Mouse (Mus musculus): ENCODE data around the gene Phlpp1.

Phlpp1 gene

DNA sequence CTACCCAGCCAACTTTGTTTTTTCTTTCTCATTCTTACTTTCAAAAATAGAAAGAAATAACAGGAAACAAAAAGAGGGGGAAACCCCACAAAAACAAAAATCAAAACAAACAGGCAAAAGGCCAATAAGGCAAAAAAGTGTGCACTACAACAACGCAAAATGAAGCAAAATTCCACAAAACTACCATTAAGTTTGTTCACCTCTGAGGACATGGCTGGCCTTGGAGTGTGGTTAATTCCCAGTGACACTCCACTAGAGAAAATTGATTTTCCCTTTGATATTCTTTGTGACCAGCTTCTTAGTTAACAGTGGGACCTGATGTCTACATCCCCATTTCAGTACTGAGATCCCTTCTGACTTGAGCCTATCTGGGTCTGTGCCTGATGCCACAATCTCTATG lies 202.1 kb downstream of the Phlpp1 start:
- in situ Hi-C loops (cut with MboI; ENCODE audit: low sequenced_read_pairs) = no loop called here

DNA sequence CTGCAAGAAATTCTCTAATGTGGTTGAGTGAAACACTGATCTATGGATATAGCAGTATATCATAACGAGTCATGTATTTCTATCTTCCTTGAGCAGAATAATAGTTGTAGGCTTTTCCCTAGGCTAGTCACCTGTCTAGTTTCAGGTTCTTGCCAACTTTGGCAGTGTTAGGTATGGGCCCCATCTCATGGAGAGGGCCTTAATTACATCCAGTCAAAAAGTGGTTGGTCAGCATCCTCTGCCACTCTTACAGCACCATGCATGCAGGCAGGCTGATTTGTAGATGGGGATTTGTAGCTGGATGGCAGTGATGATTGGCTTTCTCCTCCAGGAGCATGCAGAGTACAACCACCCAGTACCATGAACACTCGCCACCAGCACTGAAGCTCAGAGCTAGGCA lies 202.7 kb downstream of the Phlpp1 start:
- in situ Hi-C loops (cut with MboI; ENCODE audit: low sequenced_read_pairs) = no loop called here

GRCm38 (mm10) chr1:106374971-106375370 lies 203.4 kb downstream of the Phlpp1 start:
- in situ Hi-C loops (cut with MboI; ENCODE audit: low sequenced_read_pairs) = no loop called here

DNA sequence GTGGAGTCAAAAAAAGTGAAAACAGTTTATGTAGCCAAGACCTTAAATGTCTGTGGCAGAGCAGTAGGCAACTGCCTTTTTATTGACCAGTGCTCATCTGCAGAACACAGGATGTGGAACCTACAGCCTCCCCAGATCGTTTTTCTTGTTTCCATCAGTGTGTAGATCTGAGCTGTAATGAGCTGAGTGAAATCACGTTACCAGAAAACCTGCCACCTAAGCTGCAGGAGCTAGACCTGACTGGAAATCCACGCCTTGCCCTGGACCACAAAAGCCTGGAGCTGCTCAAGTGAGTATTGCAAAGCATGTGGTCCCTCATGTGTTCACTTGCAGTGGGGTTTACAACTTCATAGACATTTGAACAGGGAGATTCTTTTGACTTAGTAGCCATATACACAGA lies 204.5 kb downstream of the Phlpp1 start:
- in situ Hi-C loops (cut with MboI; ENCODE audit: low sequenced_read_pairs) = no loop called here

GRCm38 (mm10) chr1:106380465-106380864 lies 208.9 kb downstream of the Phlpp1 start:
- in situ Hi-C loops (cut with MboI; ENCODE audit: low sequenced_read_pairs) = loop anchor here (10.0 kb wide), 1 partner anchor 216 kb away; no protein-coding TSS in a partner anchor

GRCm38 (mm10) chr1:106386542-106386941 lies 215.0 kb downstream of the Phlpp1 start:
- in situ Hi-C loops (cut with MboI; ENCODE audit: low sequenced_read_pairs) = loop anchor here (10.0 kb wide), 1 partner anchor 222 kb away; no protein-coding TSS in a partner anchor

GRCm38 (mm10) chr1:106387264-106387663 lies 215.7 kb downstream of the Phlpp1 start:
- in situ Hi-C loops (cut with MboI; ENCODE audit: low sequenced_read_pairs) = loop anchor here (10.0 kb wide), 1 partner anchor 222 kb away; no protein-coding TSS in a partner anchor

- in situ Hi-C loops (cut with MboI; ENCODE audit: low sequenced_read_pairs) = loop anchor here (10.0 kb wide), 2 partner anchors 225 to 495 kb away; no protein-coding TSS in a partner anchor
These were observed 218.1 kb downstream of the Phlpp1 start for GRCm38 (mm10) chr1:106389673-106390072.

- in situ Hi-C loops (cut with MboI; ENCODE audit: low sequenced_read_pairs) = loop anchor here (10.0 kb wide), 1 partner anchor 498 kb away; no protein-coding TSS in a partner anchor
These were observed 221.5 kb downstream of the Phlpp1 start for GRCm38 (mm10) chr1:106393072-106393471.

GRCm38 (mm10) chr1:106394678-106395077 lies 223.1 kb downstream of the Phlpp1 start:
- in situ Hi-C loops (cut with MboI; ENCODE audit: low sequenced_read_pairs) = loop anchor here (5.0 to 10.0 kb wide), 2 partner anchors 322 to 500 kb away; no protein-coding TSS in a partner anchor

DNA sequence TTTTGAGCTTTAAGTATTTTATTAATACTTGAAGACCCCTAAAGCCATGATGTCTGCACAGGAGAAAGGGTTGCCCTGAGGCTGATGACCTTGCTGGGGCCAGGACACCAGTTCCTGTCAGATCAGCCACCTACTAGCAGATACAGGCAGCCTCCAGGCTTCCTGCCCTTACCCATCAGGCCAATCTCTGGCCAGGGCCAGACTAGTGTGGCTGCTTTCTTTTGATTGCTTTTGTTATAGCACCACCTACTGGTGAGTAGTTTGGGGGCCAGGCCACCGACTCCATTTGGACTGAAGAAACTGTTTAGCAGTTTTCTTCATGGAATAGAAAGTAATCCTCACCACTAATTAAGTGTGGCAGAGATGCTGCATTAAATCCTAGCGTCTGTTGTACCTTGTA lies 223.9 kb downstream of the Phlpp1 start:
- in situ Hi-C loops (cut with MboI; ENCODE audit: low sequenced_read_pairs) = loop anchor here (5.0 to 10.0 kb wide), 2 partner anchors 323 to 501 kb away; no protein-coding TSS in a partner anchor

GRCm38 (mm10) chr1:106400900-106401634 lies 229.5 kb downstream of the Phlpp1 start:
- in situ Hi-C loops (cut with MboI; ENCODE audit: low sequenced_read_pairs) = no loop called here

DNA sequence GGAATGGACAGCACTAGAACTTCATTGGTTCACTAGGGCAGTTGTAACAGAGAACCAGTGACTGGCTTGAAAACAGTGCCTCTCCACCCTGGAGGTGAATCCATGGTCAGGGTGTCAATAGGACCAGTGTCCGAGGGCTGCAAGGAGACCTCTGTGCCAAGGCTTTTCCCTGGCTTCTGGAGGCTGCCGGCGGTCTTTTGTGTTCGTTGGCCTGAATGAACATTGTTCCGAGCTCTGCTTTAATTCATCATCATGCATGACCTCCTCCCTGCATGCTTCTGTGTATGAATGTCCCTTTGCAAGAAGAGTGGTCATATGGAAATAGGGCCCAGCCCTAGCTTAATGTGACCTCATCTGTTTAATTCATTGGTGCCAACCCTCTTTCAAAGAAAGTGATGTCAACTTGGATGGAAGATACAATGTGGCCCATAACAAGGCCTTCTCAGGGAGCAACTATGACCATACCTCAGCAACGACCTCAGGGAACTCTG lies 231.5 kb downstream of the Phlpp1 start:
- in situ Hi-C loops (cut with MboI; ENCODE audit: low sequenced_read_pairs) = no loop called here

DNA sequence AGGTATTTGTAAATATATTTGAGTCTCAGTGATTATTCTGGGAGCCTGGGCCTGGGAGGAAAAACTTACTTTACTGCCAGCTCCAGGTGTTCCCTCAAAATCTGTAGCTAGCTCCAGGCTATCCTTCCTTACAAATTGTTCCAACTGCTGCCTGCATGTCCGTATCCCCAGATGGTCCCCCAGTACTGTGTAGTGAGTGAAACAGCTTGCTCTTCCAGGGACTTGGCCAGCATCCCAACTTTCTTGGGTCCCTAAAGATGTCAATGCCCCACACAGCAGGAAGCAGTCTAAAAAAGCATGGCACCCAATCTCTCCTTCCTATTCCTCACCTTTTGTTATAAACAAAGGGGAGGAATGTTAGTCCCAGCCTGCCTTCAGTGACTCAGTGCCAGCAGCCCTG lies 235.3 kb downstream of the Phlpp1 start:
- in situ Hi-C loops (cut with MboI; ENCODE audit: low sequenced_read_pairs) = no loop called here

GRCm38 (mm10) chr1:106407963-106408440 lies 236.4 kb downstream of the Phlpp1 start:
- in situ Hi-C loops (cut with MboI; ENCODE audit: low sequenced_read_pairs) = no loop called here

DNA sequence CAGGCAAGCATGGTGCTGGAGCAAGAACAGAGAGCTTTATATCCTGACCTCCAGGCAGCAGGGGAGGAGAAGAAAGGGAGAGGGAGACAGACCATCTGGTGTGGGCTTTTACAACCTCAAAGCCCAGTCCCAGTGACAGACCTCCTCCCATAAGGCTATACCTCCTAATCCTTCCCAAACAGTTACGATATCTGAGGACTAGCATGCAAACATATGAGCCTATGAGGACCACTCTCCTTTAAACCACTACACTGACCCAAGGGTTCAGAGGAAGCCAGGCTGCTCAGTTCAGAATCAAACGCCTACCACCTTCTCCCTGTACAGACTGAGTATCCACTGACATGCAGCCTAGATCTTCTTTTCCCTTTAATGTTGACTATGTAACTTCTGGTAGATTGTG lies 239.3 kb downstream of the Phlpp1 start:
- in situ Hi-C loops (cut with MboI; ENCODE audit: low sequenced_read_pairs) = no loop called here

DNA sequence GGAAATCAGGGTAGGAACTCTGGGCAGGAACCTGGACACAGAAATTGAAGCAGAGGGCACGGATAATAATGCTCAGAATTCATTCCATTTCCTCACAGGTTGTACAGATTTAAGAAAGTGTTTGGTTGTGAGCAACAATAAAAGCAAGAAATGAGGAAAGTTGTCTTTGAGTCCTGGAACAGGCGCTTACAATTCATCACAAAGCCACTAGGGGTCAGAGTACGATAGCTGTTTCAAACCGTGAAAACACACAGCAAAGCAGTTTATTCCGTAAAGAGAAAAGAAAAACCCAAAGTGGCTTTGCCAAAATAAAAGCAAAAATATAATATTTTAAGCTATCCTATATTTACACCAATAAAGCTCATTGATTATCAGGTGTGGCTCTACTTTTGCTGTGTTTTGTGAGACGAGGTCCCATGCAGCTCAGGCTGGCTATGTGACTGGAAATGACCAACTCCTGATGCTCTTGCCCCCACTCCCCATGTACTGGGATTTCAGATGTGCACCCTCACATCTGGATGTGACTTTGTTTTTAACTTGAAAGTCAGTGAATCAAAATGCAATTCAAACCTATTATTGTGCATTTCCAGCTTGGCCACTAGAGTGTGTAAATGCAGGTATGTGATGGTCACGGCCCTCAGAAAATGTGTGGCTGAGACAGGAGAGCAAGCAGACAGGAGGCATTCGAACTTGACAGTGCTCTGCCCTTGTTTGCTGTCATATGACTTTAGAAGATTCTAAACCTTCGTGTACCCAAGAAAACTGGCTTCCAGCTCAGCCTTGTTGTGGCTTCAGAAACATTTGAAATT lies 253.8 kb downstream of the Phlpp1 start:
- in situ Hi-C loops (cut with MboI; ENCODE audit: low sequenced_read_pairs) = loop anchor here (10.0 kb wide), 1 partner anchor 299 kb away; no protein-coding TSS in a partner anchor

DNA sequence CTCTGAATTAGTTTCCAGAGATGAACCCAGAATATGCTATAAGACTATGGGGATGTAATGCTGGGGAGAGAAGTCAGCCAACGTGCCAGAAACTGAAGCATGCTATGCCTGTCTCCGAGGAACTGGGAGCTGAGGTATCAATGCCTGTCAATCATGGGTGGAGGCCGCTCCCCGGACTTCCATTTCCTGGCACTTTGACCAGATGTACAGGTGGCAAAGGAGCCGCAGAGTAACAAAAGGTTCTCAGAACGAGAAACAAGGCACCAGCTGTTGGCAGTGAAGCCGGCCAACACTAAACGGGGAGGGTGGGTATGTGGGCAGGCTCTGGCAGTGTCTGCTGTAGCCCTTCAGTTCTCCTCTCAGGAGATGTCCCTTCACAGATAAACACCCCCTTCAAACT lies 256.6 kb downstream of the Phlpp1 start:
- in situ Hi-C loops (cut with MboI; ENCODE audit: low sequenced_read_pairs) = loop anchor here (10.0 kb wide), 1 partner anchor 297 kb away; no protein-coding TSS in a partner anchor

DNA sequence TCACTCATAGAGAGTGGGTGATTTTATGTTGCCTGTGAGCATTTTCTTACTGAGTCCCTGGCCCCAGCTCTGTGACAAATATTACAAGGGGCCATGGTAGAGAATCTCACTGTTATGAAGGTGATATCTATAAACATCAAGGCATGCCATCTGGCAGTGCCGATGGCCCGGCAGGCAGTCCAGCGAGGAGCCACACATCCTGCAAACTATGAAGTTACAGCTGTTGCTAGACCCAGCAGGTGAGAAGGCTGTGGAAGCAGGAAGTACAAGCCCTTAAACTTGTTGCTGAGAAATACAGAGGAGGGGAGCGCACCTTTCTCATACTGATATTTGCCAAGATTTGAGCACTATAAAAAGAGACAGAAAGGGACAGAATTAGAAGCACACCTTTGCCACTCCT lies 257.0 kb downstream of the Phlpp1 start:
- in situ Hi-C loops (cut with MboI; ENCODE audit: low sequenced_read_pairs) = loop anchor here (10.0 kb wide), 1 partner anchor 296 kb away; no protein-coding TSS in a partner anchor

DNA sequence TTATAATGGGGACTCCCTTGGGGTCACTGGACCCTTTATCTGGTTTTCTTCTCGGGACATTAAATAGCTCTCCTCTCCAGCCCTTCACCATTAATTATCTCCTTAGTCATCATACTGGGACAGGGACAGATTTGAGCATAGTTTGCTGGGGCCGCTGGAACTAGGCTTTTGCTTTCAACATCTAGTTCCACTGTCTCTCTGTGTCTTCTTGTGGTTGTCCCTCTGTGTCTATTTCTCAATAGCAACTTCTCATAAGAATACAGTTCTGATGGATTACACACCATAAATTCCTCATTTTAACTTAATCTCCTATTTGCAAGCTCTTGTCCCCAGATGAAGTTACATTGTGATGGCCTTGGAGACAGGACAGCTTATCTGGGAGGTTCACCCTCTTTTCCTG lies 262.0 kb downstream of the Phlpp1 start:
- in situ Hi-C loops (cut with MboI; ENCODE audit: low sequenced_read_pairs) = no loop called here
